8 mouse cellular contexts compared by ENCODE assay signal in the genomic region with DNA sequence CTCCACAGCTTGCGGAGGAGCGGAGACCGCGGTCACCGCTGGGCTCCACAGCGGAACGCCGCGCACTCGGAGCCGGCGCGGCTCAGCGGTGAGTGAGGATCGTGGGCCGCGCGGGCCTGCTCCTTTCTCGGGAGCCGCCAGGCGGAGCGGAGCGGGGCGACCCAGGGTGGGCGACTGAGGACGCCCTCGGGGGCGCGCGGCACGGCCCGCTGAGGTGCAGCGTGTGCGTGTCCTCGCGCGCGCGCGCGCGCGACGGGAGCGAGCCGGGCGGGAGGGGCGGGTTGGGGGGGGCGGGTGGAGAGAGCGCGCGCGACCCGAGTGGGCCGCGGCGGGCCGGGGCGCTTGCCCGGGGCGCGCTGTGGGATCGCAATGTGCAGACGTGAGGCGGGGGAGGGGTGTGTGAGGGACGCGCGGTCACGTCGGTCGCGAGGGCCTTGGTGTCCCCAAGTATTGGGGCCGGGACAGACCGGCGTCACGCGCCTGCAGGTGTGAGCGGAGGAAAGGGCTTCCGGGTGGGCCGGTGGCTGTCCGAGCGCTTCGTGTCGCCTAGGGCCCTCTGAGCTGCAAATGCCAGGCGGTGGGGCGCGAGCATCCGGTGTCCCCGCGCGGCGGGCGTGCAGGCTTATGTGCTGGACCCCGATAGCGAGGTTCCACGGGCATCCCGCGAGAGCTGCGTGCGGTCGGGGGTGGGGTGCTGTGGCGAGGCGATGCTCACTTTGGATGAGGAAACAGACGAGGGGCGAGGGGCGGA. TPM values are rescaled to one million over a fixed set of nuclear protein-coding genes. Genes with fewer than 3 reads are reported as not detected.
DNase-seq lines count a peak whose midpoint lies in the region; ATAC-seq lines count a peak whose summit lies in the region.

No protein-coding gene starts in this region.

- peak; percentile 40 for ATAC-seq in forebrain, embryonic 14.5 days
- peak; percentile 24 for ATAC-seq in lung, embryonic 15.5 days (ENCODE audit: borderline replicate concordance, extremely low read depth, low FRiP score, low TSS enrichment)

- H3K27me3 ChIP-seq in forebrain, embryonic 14.5 days (replicated peaks; ENCODE audit: control insufficient read depth, insufficient read depth, low read length), result no peaks in the 10 kb centered on the region
- no peaks in the 10 kb centered on the region for H3K27me3 ChIP-seq in lung, embryonic 15.5 days

- peak overlapping the region; percentile 95 for H3K4me3 ChIP-seq in forebrain, embryonic 14.5 days (ENCODE audit: low read depth, low read length)
- H3K4me3 ChIP-seq in lung, embryonic 15.5 days, result peak overlapping the region; percentile 100

- H3K36me3 ChIP-seq in forebrain, embryonic 14.5 days (ENCODE audit: control insufficient read depth, insufficient read depth, low read length), result no peaks in the 10 kb centered on the region
- H3K36me3 ChIP-seq in lung, embryonic 15.5 days, result no peaks in the 10 kb centered on the region

- H3K27ac ChIP-seq in forebrain, embryonic 14.5 days (ENCODE audit: low read depth, low read length), result peak overlapping the region; percentile 84
- peak overlapping the region; percentile 87 for H3K27ac ChIP-seq in lung, embryonic 15.5 days

- peak overlapping the region; percentile 84 for H3K9ac ChIP-seq in forebrain, embryonic 14.5 days (ENCODE audit: low read length)
- H3K9ac ChIP-seq in lung, embryonic 15.5 days, result peak overlapping the region; percentile 77

- DNase-seq in ES-CJ7 (ENCODE audit: low read depth, low spot score), result peak; percentile 74
- DNase-seq in cerebellum, adult 11 months, result peak; percentile 72
- DNase-seq in forebrain, embryonic 14.5 days (ENCODE audit: low spot score), result peak; percentile 64
- peak; percentile 65 to 75 for DNase-seq in heart, postnatal 10 days
- DNase-seq in layer of hippocampus, adult 18-20 months (ENCODE audit: low spot score in 2 of 2), result peak; percentile 37 to 54
- peak; percentile 20 for DNase-seq in ovary, adult 18-20 months (ENCODE audit: low spot score)
- DNase-seq in thymus, postnatal 0 days (ENCODE audit: low spot score), result peak; percentile 75

- WGBS in forebrain, embryonic 14.5 days, result under 1% methylated on average over 66 of the region's 106 CpGs
- WGBS in lung, embryonic 15.5 days, result under 1% methylated on average over 71 of the region's 106 CpGs

- no peaks in the 10 kb centered on the region for H3K9me3 ChIP-seq in forebrain, embryonic 14.5 days (replicated peaks; ENCODE audit: control insufficient read depth, low read length)
- no peaks in the 10 kb centered on the region for H3K9me3 ChIP-seq in lung, embryonic 15.5 days

- peak overlapping the region; percentile 83 for H3K4me2 ChIP-seq in forebrain, embryonic 14.5 days (ENCODE audit: low read length)
- H3K4me2 ChIP-seq in lung, embryonic 15.5 days, result peak overlapping the region; percentile 96

- H3K4me1 ChIP-seq in forebrain, embryonic 14.5 days (ENCODE audit: control insufficient read depth, insufficient read depth, low read length), result peaks cover 4% of the 10 kb centered on the region
- peaks cover 30% of the 10 kb centered on the region for H3K4me1 ChIP-seq in lung, embryonic 15.5 days

- intact Hi-C loops in heart, postnatal 10 days (cut with DNase I), result loop anchor here (1.0 kb wide), 1 partner anchor 87 kb away; no protein-coding TSS in a partner anchor

RNA-seq across cellular contexts. Expression of gene Tnrc6b, which starts 0.5 kb away (rescaled TPM):
- 10.0 and 15.0 TPM in 2 replicates for polyA plus RNA-seq in forebrain, embryonic 14.5 days (2014; fragmentation: Nextera tagmentation; extraction: Ambion mirVana)
- 10 to 100 TPM; 56.1 to 56.4 TPM for total RNA-seq in heart, postnatal 10 days (2021)
- 100 to 1,000 TPM in 1 of 2 experiments, 10 to 100 TPM in 1; 95.8 to 113 TPM for total RNA-seq in layer of hippocampus, adult 18-20 months (2021)
- 24.6 and 27.2 TPM in 2 replicates for polyA plus RNA-seq in lung, embryonic 15.5 days (2015; fragmentation: Nextera tagmentation; extraction: Ambion mirVana)
- polyA plus RNA-seq in thymus, postnatal 0 days (2015; fragmentation: Nextera tagmentation; extraction: Ambion mirVana), result 16.2 and 23.9 TPM in 2 replicates

RNA-seq across cellular contexts. Expression of gene Fam83f, which starts 39.9 kb away (rescaled TPM):
- polyA plus RNA-seq in forebrain, embryonic 14.5 days (2014; fragmentation: Nextera tagmentation; extraction: Ambion mirVana), result not detected in 2 replicates
- under 1 TPM; 0.19 to 0.22 TPM for total RNA-seq in heart, postnatal 10 days (2021)
- under 1 TPM in 1 of 2 experiments, not detected in 1; 0.10 TPM for total RNA-seq in layer of hippocampus, adult 18-20 months (2021)
- 1.1 and 1.5 TPM in 2 replicates for polyA plus RNA-seq in lung, embryonic 15.5 days (2015; fragmentation: Nextera tagmentation; extraction: Ambion mirVana)
- polyA plus RNA-seq in thymus, postnatal 0 days (2015; fragmentation: Nextera tagmentation; extraction: Ambion mirVana), result 5.1 and 5.4 TPM in 2 replicates

Comparison
In these comparisons a context has a peak if more than half of its experiments do, and no peak if none do; other contexts are left out.
1. Peak in every context shown above with its lines: DNase-seq, ATAC-seq, H3K4me3 ChIP-seq and H3K27ac ChIP-seq.
2. DNase-seq: peak in every context shown above with its lines; median percentile 75 in thymus, postnatal 0 days; 74 in ES-CJ7; 72 in cerebellum, adult 11 months; 70 in heart, postnatal 10 days; 64 in forebrain, embryonic 14.5 days; 46 in layer of hippocampus, adult 18-20 months; 20 in ovary, adult 18-20 months.